Mouse (Mus musculus): ENCODE results near the gene Clstn1.

The Clstn1 gene

DNA sequence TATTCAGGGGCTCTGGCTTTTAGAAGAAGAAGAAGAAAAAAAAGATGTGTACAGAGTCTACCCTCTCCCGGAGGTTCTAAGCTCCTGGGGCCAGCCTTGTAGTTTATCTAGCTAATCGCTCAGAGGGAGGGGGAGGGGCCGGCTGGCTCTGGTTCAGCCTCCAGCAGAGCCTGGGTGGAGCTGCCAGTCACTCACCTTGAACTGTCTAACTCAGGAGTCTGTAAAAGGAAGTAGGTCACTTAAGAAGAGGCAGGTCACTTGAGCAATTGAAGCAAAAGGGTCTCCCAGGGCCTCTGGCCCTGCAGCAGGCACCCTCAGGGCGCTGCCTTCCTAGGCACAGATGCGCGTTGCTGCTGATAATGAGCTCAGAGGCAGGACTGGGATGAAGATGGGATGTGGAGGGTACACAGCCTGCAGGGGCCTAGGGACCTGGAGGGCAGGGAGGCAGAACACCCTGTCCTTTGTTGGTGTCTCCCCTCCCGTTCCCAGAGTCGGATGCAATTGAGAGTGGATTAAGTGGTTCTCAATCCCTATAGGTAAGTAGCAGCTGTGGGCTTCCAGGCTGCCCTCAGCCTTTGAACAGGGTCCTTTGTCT is 18.7 kb upstream of the Clstn1 start:
- DNase-seq (ENCODE audit: low spot score in 2 of 2): no peak

DNA sequence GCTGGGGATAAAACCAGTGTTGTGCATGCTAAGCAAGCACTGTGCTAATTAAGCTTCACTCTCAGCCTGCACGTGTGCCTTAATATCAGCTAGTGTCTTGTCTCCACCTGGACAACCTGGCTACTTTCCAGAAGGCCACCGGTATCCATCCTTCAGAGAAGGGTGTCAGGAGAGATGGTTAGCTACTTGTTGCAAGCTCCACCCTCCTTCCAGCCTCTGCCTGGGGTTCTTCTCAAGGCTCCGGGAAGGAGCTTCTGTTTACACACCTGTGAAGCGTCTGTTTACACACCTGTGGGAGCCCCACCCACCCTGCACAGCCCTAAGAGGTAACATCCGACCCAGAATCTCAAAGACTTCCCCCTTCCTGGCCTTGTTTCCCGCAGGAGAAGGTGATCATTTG is 17.6 kb upstream of the Clstn1 start:
- DNase-seq (ENCODE audit: low spot score in 2 of 2): no peak

DNA sequence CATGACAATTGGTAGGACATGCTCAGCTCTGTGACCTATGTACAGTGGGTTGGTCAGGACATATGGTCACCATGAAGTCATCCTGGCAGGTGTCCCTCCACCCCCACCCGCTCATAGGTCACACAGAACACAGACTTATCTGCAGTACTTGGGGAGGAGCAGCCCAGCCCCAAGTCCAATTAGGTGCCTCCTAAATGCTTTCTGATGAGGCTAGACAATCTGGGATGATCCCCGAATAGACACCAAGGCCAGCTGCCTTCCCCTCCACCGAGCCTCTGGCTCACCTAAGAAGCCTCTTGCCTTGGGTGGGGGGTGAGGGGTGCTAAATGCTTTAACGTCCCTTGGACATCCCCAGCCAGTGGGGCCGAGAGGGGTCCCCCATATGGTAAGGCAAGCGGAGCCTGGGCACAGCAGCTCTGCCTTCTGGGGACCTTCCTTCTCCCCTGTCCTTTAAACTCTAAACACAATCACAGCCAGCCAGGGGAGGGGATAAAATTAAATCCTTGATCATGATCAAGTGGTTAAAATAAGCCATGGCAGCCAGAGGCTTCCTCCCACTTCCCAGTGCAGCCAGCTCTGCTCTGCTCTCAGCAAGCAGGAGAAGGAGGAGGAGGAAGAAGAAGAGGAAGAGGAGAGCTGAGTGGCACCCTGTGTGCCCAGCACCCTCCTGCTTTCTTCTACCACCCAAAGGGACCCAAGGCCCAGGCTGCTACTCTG is 16.3 kb upstream of the Clstn1 start:
- no peak for DNase-seq (ENCODE audit: low spot score in 2 of 2)

DNA sequence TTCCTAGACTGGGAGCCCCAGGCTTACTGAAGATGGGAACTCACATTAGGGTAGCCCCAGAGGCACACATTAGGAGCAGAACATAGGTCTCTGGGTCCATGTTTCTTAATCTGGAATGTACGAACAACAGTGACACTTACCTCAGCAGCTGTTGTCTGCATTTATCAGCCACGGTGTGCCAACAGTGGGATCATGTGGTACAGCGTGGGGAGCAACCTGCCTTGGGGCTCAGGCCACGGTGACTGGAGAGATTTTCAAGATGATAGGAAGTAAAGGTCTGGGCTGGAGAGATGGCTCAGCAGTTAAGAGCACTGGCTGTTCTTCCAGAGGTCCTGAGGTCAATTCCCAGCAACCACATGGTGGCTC is 15.8 kb upstream of the Clstn1 start:
- no peak for DNase-seq (ENCODE audit: low spot score in 2 of 2)

DNA sequence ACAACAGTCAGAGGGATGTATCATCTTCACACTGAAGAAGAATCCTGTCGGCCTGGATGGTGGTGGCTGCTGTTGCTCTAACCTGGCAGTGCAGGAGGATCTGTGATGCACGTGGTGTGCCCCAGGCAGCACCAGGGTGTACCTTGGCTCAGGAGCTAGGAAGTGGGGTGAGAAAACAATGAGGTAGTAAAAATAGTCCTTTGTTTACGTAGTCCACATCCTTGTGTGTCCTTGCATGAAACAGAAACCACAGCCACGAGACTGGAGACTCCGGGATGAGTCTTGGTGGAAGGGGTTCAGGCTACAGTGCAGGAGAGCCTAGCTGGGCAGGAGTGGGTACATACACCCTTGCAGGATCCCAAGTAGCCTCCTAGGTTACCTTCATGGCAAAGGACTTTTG is 15.1 kb upstream of the Clstn1 start:
- no peak for DNase-seq (ENCODE audit: low spot score in 2 of 2)

DNA sequence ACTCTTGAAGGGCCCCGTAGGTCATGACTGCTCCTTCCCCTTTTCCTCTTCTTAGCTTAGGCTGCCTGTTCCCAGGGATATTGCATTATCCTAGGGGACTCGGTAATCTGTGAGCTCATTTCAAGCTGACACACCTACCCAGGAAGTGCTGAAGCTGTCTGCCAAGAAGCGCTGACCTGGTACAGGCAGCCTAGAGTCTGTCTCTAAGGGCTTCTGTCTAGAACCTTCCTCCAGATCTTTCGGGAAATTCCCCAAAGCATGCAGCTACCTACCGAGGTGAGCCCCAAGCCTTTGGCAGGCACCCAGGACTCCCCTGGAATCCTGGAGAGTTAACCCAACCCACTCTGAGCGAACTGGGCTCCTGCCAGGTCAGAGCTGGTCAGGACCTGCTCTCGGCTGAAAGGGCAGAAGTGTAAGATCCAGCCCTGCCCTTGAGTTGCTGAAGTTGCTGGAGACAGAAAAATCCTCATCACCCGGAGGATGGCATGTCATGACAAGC is 14.6 kb upstream of the Clstn1 start:
- DNase-seq (ENCODE audit: low spot score in 2 of 2): no peak

DNA sequence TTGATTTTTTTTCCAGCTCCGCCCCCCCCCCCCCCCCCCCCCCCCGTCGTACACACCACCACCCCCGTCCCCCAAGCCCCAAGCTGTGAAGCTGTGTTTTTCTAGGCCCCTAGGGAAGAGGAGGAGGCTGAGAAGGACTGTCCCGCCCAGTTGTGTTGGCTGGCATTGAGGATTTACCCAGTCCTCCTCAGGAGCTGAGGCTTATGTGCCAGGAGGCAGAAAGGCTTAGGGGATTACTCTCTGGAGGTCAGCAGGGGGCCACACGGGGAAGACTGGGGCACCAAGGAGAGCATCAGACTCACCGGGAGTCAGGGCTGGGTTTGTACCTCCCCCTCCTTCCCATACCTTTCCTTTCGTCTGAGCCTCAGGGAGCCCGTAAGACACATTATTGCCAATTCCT is 13.8 kb upstream of the Clstn1 start:
- no peak for DNase-seq (ENCODE audit: low spot score in 2 of 2)

DNA sequence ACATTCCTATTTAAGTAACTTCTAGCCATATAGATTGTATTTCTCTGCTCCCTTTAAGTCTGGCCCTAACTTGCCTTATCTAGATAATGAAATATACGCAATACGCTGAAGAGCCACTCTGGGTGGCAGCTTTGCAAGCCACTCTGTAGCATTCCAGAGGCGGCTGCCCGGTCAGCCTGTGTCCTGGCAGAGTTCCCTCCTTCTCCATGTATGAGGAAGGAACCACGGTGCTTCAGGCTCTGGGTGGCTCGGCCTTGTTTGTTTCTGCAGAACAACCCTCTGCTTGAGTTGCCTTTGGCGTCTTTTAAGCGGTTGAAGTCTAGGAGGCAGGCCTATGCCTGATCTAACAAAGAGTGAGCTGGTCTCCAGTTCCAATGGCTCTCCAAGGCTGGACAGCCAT is 13.4 kb upstream of the Clstn1 start:
- DNase-seq (ENCODE audit: low spot score in 2 of 2): no peak

DNA sequence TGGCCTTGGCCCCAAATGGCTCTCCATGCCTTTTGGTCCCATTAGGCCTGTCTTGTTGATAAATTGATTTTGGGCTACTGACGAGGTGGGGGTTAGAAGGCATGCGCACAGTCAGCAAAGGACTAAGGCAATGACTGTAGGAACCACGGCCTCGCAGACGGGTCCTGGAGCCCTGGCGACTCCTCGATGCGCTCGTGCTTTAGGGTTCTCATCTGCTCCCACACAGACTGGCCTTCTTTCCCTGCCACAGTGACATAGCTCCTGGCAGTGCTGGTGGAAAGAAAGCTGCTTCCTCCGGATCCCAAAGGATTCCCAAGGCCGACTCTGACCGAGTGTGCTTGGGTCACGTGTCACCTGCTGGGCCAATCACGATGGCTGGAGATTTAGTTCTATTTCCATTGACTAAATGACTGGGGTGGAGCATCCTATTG is 11.9 kb upstream of the Clstn1 start:
- DNase-seq (ENCODE audit: low spot score in 2 of 2): no peak

DNA sequence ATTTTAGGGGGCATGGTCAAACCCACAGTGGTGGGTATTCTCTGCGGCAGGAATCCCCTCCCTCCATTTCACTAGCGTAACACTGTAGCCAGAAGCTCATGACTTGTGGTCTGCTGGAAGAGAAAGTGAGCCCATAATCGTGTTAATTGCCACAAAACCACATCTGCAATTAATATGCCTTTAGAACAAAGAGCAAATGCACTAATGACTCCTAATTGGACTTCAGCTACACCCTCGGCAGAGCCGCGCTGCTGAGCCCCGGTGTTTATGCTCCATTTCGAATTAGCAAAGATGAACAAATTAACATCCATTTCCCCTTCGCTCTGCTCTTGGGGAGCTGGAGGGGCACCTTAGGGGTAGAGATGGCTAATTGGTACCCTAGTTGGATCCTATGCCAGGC is 10.2 kb upstream of the Clstn1 start:
- no peak for DNase-seq (ENCODE audit: low spot score in 2 of 2)

DNA sequence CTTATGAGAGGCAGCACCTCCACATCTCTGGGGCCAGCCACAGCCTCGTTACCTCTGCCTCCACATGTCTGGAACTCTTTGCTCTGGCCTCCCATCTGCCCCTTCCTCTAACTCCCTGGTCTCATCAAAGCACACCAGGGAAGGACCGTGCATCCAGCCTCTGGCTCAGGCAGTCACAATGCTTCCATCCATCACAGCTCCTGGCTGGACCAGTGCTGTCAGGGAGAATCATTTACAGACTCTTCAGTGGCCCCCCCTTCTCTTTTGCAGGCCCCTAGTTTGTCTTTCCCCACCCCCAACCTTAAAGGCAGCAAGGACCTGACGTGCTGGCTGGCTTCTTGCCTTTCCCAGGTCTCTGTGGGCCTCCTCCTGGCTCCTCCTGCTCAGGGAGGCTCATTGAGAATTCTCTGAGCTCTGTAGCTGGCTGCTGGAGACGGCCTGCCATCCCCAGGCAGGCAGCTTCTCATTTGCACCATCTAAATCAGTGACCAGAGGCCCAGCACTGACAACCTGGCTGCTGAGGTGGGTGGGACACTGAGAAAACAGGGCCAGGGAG is 9.2 kb upstream of the Clstn1 start:
- no peak for DNase-seq (ENCODE audit: low spot score in 2 of 2)

DNA sequence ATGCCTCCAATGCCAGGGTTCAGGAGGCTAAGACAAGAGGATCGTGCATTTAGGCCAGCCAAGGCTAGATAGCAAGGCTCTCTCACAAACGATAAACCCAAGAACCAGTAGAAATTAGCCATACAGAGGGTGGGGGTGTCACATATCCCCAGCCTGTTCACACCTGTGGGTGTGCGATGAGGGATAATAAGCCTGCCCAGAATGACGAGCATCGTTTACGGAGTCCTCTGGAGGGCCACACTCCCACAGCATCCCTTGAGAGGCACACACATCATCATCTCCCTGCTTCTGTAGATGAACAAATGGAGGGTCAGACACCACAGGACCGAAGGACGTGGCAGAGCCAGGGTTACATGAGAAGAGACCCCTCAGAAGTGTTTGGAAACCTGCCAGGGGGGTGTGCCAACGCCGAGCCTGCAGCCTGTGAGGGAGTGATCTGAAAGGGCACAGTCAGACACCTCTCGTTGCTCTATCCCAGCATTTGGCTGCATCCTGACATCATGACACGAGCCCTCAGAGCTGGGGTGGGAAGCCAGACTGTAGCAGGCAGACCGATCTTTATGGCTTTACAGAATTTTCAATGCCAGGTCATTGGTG is 8.1 kb upstream of the Clstn1 start:
- DNase-seq (ENCODE audit: low spot score in 2 of 2): no peak

DNA sequence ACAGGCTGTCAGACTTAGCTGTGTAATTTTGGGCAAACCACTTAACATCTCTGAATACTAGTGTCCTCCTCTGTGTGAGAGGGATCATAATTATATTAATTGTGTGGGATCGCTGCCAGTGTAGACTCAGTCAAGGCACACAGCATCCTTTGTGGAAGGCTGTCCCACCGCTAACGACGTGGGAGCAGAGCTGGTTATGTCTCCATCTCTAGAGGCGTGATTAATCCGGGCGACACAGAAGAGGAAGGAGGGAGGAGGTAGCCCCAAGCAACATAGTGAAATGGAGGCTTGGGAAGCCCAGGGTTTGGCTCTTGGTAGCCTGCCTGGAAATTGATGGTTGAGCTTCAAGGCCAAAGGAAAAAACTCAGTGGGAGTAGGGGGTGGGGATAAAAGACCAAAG is 7.4 kb upstream of the Clstn1 start:
- DNase-seq (ENCODE audit: low spot score in 2 of 2): no peak

DNA sequence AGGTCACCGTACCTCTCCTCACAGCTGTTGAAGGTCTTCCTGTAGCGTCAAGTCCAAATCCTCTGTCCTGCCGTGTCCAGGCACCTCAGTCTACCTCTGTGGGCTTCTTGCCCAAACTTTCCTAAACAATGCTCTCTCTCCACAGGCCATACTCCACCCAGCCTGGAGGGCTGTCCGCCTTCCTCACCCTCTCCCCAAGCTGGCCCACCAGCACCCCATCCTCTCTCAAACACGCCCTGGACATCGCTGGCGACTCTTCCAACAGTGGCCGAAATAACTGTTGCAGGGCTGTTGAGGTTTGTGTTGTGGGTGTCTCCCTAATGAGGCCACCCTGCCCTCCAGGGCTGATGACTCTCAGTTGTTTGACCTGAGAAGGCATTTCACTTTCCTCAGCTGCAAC is 1.0 kb upstream of the Clstn1 start:
- DNase-seq (ENCODE audit: low spot score in 2 of 2): no peak

DNA sequence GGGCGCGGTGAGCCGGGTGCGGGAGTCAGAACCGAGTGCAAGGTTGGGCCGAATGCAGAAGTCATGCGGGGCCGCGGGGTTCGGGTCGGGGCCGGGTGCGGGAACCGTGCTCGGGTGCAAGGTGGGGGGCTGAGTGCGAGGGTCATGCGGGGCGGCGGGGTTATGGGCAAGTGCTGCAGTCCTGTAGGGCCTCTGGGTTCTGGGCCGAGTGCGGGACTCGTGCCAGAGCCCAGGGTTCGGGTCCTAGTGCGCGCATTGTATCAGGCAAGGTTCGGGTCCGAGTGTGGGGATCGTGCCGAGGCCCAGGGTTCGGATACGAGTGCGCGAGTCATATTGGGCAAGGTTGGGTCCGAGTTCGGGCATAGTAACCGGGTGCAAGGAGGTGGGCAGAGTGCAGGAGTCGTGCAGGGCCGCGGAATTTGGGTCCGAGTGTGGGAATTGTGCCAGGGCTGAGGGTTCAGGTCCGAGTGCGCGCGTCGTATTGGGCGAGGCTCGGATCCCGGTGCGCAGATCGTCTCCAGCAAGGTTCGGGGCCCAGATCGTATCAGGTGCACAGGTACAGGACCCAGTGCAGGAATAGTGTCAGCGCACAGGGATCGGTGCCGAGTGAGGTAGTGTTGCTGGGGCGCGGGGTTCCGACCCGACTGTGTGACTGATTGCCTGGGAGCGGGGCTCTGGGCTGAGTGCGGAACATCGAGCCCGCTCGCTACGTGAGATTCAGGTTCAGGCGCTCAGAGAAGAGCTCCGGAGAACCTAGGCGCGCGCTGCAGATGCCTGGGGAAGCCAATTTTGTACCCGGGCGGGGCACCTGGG is 721 bp downstream of the Clstn1 start:
- DNase-seq (ENCODE audit: low spot score in 2 of 2): no peak

DNA sequence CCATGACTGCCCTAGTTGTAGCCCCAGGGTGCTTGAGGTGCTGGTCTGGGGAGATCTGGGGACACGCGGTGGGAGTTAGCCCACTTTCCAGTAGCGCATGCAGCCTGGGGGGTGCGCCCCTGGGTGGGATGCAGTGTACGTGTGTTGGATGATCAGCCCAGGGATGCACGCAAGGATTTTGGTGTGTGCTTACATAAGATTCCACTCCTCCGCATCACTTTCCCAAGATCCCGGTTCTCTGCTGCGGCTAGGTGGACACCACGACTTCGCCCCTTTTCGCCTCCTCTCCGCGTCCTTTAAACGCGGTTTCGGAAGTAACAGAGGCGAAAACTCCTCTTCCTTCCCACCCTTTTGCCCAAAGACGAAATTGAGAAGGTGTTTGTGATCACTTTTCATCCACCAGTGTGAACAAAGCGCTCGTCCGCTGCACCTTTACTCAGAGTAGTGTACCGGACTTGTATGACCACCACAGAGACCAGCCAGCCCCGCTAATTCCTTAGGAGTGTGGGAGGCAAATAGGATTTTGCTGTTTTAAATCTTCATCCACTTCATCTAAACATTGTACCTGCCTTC is 1.4 kb downstream of the Clstn1 start:
- DNase-seq (ENCODE audit: low spot score in 2 of 2): no peak

DNA sequence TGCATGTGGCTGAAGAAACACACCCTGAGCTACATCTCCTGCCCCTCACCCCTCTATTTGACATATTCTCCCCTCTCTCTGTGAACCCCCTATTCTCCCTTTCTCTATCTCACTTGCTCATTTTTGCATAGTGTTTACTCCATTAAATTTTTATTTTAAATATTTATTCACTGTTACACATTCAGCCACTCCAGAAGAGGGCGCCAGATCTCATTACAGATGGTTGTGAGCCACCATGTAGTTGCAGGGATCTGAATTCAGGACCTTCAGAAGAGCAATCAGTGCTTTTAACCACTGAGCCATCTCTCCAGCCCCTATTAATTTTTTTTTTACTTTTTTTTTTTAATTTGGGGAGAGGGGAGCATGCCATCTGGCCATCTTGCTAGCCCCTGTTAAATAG is 3.9 kb downstream of the Clstn1 start:
- DNase-seq (ENCODE audit: low spot score in 2 of 2): no peak

DNA sequence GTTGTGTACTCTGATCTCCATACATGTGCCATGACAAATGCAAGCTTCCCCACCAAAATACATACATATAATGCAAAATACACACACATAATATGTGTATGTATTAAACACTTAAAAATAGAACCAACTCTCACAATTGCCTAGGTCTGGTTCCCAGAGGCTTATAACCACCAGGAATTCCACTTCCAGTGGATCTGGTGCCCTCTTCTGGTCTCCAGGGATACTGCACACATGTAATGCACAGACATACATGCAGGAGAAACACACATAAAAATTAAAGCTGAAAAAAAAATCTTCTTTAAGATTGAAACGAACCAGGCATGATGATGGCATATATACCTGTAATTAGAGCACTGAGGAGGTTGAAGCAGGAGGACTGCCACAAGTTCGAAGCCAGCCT is 5.2 kb downstream of the Clstn1 start:
- DNase-seq (ENCODE audit: low spot score in 2 of 2): no peak

DNA sequence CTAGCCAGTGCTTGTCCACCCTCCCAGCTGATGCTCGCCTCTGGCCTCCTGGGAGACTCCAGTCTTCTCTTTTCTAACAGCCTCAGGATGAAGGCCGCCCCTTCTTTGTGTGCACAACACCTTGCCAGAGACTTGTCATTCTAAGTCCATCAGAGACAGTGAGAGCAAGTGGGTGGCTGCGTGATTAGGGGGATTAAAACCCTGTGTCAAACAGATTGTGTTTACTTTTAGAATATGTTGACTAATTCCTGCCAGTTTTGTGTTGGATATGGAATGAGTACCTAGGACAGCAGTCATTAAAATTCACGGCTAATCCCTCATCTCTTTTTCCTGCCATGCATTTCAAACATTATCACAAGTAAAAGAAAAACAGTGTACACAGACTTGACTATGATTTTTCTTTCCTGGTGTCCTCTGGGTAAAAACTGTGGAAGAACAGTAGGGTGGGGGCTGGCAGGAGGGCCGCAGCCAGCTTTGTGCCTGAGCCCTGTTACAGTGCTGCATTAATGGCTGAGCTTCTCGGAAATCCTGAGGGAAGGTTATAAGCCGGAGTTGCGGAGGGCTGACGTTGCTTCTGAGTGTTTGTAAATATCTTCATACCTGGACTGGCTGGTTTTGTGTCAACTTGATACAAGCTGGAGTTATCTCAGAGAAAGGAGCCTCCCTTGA is 8.8 kb downstream of the Clstn1 start:
- no peak for DNase-seq (ENCODE audit: low spot score in 2 of 2)

DNA sequence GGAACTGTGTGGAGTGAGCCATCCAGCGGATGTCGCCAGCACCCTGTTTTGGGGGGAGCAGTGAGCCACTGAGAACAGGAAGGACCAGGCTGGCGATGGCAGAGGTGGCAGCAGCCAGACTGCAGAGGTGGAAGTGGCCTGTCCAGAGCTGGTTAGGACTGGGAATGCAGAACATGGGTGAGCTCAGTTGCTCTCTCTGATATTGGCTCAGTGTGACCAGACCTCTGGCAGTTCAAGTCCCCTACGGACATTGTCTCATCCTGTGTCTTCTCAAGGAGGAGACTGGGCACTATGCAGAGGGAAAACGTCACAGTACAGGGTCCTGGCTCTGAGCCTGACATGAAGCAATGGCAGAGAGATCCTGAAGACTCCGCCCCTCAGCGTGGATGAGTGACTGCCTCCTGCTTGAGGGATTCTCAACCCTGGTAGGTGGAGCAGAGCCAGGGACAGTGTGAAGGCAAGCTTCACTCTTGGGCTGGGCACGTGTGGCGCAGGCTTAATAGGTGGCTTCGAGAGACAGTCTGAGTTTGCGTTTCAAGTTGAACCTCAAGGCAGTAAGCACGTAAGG is 11.5 kb downstream of the Clstn1 start:
- no peak for DNase-seq (ENCODE audit: low spot score in 2 of 2)

DNA sequence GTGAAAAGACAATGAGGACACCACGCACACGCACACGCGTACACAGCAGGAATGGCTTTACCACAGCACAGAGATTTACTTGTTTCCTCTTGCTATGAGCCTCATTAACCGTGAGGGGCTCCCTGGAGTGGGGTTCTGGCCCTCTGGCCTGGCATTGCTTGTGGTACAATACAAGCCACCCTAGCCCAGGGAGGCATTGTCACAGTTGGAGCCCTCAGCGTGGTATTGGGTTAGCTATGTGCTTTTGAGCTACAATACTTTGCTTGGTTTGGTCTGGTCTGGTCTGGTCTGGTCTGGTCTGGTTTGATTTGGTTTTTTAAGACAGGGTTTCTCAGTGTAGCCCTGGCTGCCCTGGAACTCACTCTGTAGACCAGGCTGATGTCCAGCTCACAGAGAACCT is 13.3 kb downstream of the Clstn1 start:
- no peak for DNase-seq (ENCODE audit: low spot score in 2 of 2)

Data from natural killer cell, adult 2 months (primary cell).